Mouse (Mus musculus): ENCODE results near the gene Neil3. TPM values are rescaled to one million over a fixed set of nuclear protein-coding genes. Genes with fewer than 3 reads are reported as not detected.

Neil3 gene
- 19.2 and 20.0 TPM in 2 replicates for polyA plus RNA-seq (2015; fragmentation: Nextera tagmentation; extraction: Ambion mirVana)

- ATAC-seq (ENCODE audit: extremely low read depth, insufficient number of reproducible peaks, low FRiP score, low TSS enrichment) = peak; percentile 98
- Histone ChIP-seq H3K9me3 (no peaks in the 10 kb centered on the region), H3K4me2 (peak within 1 kb of the TSS; percentile 91), H3K9ac (peak within 1 kb of the TSS; percentile 86), H3K4me3 (peak within 1 kb of the TSS; percentile 77), H3K36me3 (no peaks in the 10 kb centered on the region), H3K27me3 (replicated peaks) (no peaks in the 10 kb centered on the region), H3K4me1 (peaks cover 20% of the 10 kb centered on the region), H3K27ac (replicated peaks) (peak within 1 kb of the TSS; percentile 67)
- under 1% methylated on average over 26 of the region's 26 CpGs for WGBS
These were observed at the start of gene Neil3 for GRCm38 (mm10) chr8:53638495-53639171. Gene Neil3, minus strand, starts transcription at chr8:53639065.

GRCm38 (mm10) chr8:53680846-53681245, 42.0 kb upstream of the Neil3 start:
- Histone ChIP-seq H3K4me1 (no peaks in the 10 kb centered on the region), H3K4me3 (no peak overlapping the region), H3K27ac (replicated peaks) (no peak overlapping the region), H3K9ac (no peak overlapping the region), H3K4me2 (no peak overlapping the region), H3K36me3 (no peaks in the 10 kb centered on the region), H3K9me3 (no peaks in the 10 kb centered on the region), H3K27me3 (replicated peaks) (no peaks in the 10 kb centered on the region)
- ATAC-seq (ENCODE audit: extremely low read depth, insufficient number of reproducible peaks, low FRiP score, low TSS enrichment) = no peak
- 25% methylated on average over 12 of the region's 12 CpGs for WGBS

GRCm38 (mm10) chr8:53663946-53664345, 25.1 kb upstream of the Neil3 start:
- Histone ChIP-seq H3K27ac (replicated peaks) (no peak overlapping the region), H3K9ac (no peak overlapping the region), H3K4me1 (no peaks in the 10 kb centered on the region), H3K4me2 (no peak overlapping the region), H3K9me3 (no peaks in the 10 kb centered on the region), H3K36me3 (no peaks in the 10 kb centered on the region), H3K4me3 (no peak overlapping the region), H3K27me3 (replicated peaks) (no peaks in the 10 kb centered on the region)
- no peak for ATAC-seq (ENCODE audit: extremely low read depth, insufficient number of reproducible peaks, low FRiP score, low TSS enrichment)
- 24% methylated on average over 4 of the region's 4 CpGs for WGBS

- H3K4me1 ChIP-seq = no peaks in the 10 kb centered on the region
- ATAC-seq (ENCODE audit: extremely low read depth, insufficient number of reproducible peaks, low FRiP score, low TSS enrichment) = no peak
- H3K9ac ChIP-seq = no peak overlapping the region
- no peak overlapping the region for H3K4me3 ChIP-seq
- 61% methylated on average over 3 of the region's 3 CpGs for WGBS
- H3K36me3 ChIP-seq = no peaks in the 10 kb centered on the region
- no peak overlapping the region for H3K27ac ChIP-seq (replicated peaks)
- no peak overlapping the region for H3K4me2 ChIP-seq
- H3K27me3 ChIP-seq (replicated peaks) = no peaks in the 10 kb centered on the region
- H3K9me3 ChIP-seq = no peaks in the 10 kb centered on the region
These were observed 22.6 kb upstream of the Neil3 start for GRCm38 (mm10) chr8:53661436-53661835.

GRCm38 (mm10) chr8:53630618-53631017, 8.2 kb downstream of the Neil3 start:
- peaks cover 7% of the 10 kb centered on the region; the same call in 1 of the 2 replicates for H3K4me1 ChIP-seq
- H3K27me3 ChIP-seq (replicated peaks) = no peaks in the 10 kb centered on the region
- H3K4me3 ChIP-seq = no peak overlapping the region
- no peak overlapping the region for H3K4me2 ChIP-seq
- no peaks in the 10 kb centered on the region for H3K36me3 ChIP-seq
- H3K27ac ChIP-seq (replicated peaks) = no peak overlapping the region
- ATAC-seq (ENCODE audit: extremely low read depth, insufficient number of reproducible peaks, low FRiP score, low TSS enrichment) = no peak
- H3K9me3 ChIP-seq = 0 out of 2 replicates have a peak, but pooled peaks cover 6% of the 10 kb centered on the region
- WGBS = 77% methylated on average over 4 of the region's 4 CpGs
- H3K9ac ChIP-seq = no peak overlapping the region

GRCm38 (mm10) chr8:53628864-53629415, 9.9 kb downstream of the Neil3 start:
- no peak overlapping the region for H3K27ac ChIP-seq (replicated peaks)
- WGBS = 94% methylated on average over 4 of the region's 4 CpGs
- no peak for ATAC-seq (ENCODE audit: extremely low read depth, insufficient number of reproducible peaks, low FRiP score, low TSS enrichment)
- H3K4me3 ChIP-seq = no peak overlapping the region
- H3K27me3 ChIP-seq (replicated peaks) = no peaks in the 10 kb centered on the region
- H3K9ac ChIP-seq = no peak overlapping the region
- 0 out of 2 replicates have a peak, but pooled peaks cover 6% of the 10 kb centered on the region for H3K9me3 ChIP-seq
- no peak overlapping the region for H3K4me2 ChIP-seq
- H3K36me3 ChIP-seq = no peaks in the 10 kb centered on the region
- peaks cover 7% of the 10 kb centered on the region; the same call in 1 of the 2 replicates for H3K4me1 ChIP-seq

GRCm38 (mm10) chr8:53623425-53623824, 15.4 kb downstream of the Neil3 start:
- WGBS = 74% methylated on average over 3 of the region's 3 CpGs
- 0 out of 2 replicates have a peak, but pooled peaks cover 4% of the 10 kb centered on the region for H3K36me3 ChIP-seq
- ATAC-seq (ENCODE audit: extremely low read depth, insufficient number of reproducible peaks, low FRiP score, low TSS enrichment) = no peak
- H3K4me1 ChIP-seq = peaks cover 4% of the 10 kb centered on the region; the same call in 1 of the 2 replicates
- H3K27me3 ChIP-seq (replicated peaks) = no peaks in the 10 kb centered on the region
- H3K4me2 ChIP-seq = no peak overlapping the region
- H3K4me3 ChIP-seq = no peak overlapping the region
- H3K9ac ChIP-seq = no peak overlapping the region
- 0 out of 2 replicates have a peak, but pooled peaks cover 6% of the 10 kb centered on the region for H3K9me3 ChIP-seq
- H3K27ac ChIP-seq (replicated peaks) = no peak overlapping the region

GRCm38 (mm10) chr8:53619196-53619595, 19.7 kb downstream of the Neil3 start:
- no peaks in the 10 kb centered on the region for H3K27me3 ChIP-seq (replicated peaks)
- ATAC-seq (ENCODE audit: extremely low read depth, insufficient number of reproducible peaks, low FRiP score, low TSS enrichment) = no peak
- no peak overlapping the region for H3K4me3 ChIP-seq
- no peak overlapping the region for H3K9ac ChIP-seq
- 96% methylated on average over 3 of the region's 3 CpGs for WGBS
- H3K36me3 ChIP-seq = 0 out of 2 replicates have a peak, but pooled peaks cover 4% of the 10 kb centered on the region
- H3K9me3 ChIP-seq = no peaks in the 10 kb centered on the region
- H3K4me2 ChIP-seq = no peak overlapping the region
- H3K27ac ChIP-seq (replicated peaks) = no peak overlapping the region
- peaks cover 4% of the 10 kb centered on the region; the same call in 1 of the 2 replicates for H3K4me1 ChIP-seq

GRCm38 (mm10) chr8:53614288-53614646, 24.6 kb downstream of the Neil3 start:
- no peak overlapping the region for H3K9ac ChIP-seq
- H3K27me3 ChIP-seq (replicated peaks) = no peaks in the 10 kb centered on the region
- H3K4me2 ChIP-seq = no peak overlapping the region
- no peak for ATAC-seq (ENCODE audit: extremely low read depth, insufficient number of reproducible peaks, low FRiP score, low TSS enrichment)
- WGBS = 83% methylated on average over 8 of the region's 8 CpGs
- H3K27ac ChIP-seq (replicated peaks) = no peak overlapping the region
- H3K36me3 ChIP-seq = no peaks in the 10 kb centered on the region
- H3K4me1 ChIP-seq = no peaks in the 10 kb centered on the region
- no peak overlapping the region for H3K4me3 ChIP-seq
- H3K9me3 ChIP-seq = no peaks in the 10 kb centered on the region

- 93% methylated on average over 7 of the region's 7 CpGs for WGBS
- Histone ChIP-seq H3K9ac (no peak overlapping the region), H3K27ac (replicated peaks) (no peak overlapping the region), H3K9me3 (no peaks in the 10 kb centered on the region), H3K36me3 (no peaks in the 10 kb centered on the region), H3K4me3 (no peak overlapping the region), H3K4me2 (no peak overlapping the region), H3K4me1 (no peaks in the 10 kb centered on the region), H3K27me3 (replicated peaks) (no peaks in the 10 kb centered on the region)
- no peak for ATAC-seq (ENCODE audit: extremely low read depth, insufficient number of reproducible peaks, low FRiP score, low TSS enrichment)
These were observed 25.1 kb downstream of the Neil3 start for GRCm38 (mm10) chr8:53613577-53614287.

GRCm38 (mm10) chr8:53612297-53612696, 26.6 kb downstream of the Neil3 start:
- Histone ChIP-seq H3K36me3 (peaks cover 3% of the 10 kb centered on the region; the same call in 1 of the 2 replicates), H3K27ac (replicated peaks) (no peak overlapping the region), H3K27me3 (replicated peaks) (no peaks in the 10 kb centered on the region), H3K9me3 (no peaks in the 10 kb centered on the region), H3K4me3 (no peak overlapping the region), H3K9ac (no peak overlapping the region), H3K4me2 (no peak overlapping the region), H3K4me1 (no peaks in the 10 kb centered on the region)
- WGBS = 58% methylated on average over 7 of the region's 7 CpGs
- ATAC-seq (ENCODE audit: extremely low read depth, insufficient number of reproducible peaks, low FRiP score, low TSS enrichment) = no peak
